Mouse (Mus musculus): ENCODE results near the gene Mpi.

Gene Mpi

GRCm38 (mm10) chr9:57552139-57552887 lies at the start of gene Mpi:
Mpi (minus strand) TSS chr9:57552763.
- peak; percentile 87 for DNase-seq

GRCm38 (mm10) chr9:57602098-57602497 lies 49.5 kb upstream of the Mpi start:
- no peak for DNase-seq

- DNase-seq = peak; percentile 76
Observed at GRCm38 (mm10) chr9:57601353-57601706, 48.8 kb upstream of the Mpi start.

- DNase-seq = no peak
Observed at GRCm38 (mm10) chr9:57600620-57601352, 48.2 kb upstream of the Mpi start.

- no peak for DNase-seq
Observed at GRCm38 (mm10) chr9:57598851-57599563, 46.4 kb upstream of the Mpi start.

GRCm38 (mm10) chr9:57597929-57598382 lies 45.4 kb upstream of the Mpi start:
- no peak for DNase-seq

GRCm38 (mm10) chr9:57597265-57597664 lies 44.7 kb upstream of the Mpi start:
- DNase-seq = no peak

GRCm38 (mm10) chr9:57594174-57594509 lies 41.6 kb upstream of the Mpi start:
- DNase-seq = no peak

GRCm38 (mm10) chr9:57593454-57594173 lies 41.1 kb upstream of the Mpi start:
- DNase-seq = no peak

GRCm38 (mm10) chr9:57590726-57591125 lies 38.2 kb upstream of the Mpi start:
- DNase-seq = no peak

GRCm38 (mm10) chr9:57589224-57590126 lies 36.9 kb upstream of the Mpi start, which contains the start of gene Ulk3:
Ulk3 (plus strand) TSS chr9:57589452.
- peak; percentile 83 for DNase-seq

GRCm38 (mm10) chr9:57584991-57585390 lies 32.4 kb upstream of the Mpi start:
- DNase-seq = no peak

- no peak for DNase-seq
Observed at GRCm38 (mm10) chr9:57577144-57577849, 24.7 kb upstream of the Mpi start.

- no peak for DNase-seq
Observed at GRCm38 (mm10) chr9:57575577-57575976, 23.0 kb upstream of the Mpi start.

- no peak for DNase-seq
Observed at GRCm38 (mm10) chr9:57574397-57574796, 21.8 kb upstream of the Mpi start.

GRCm38 (mm10) chr9:57568500-57568899 lies 15.9 kb upstream of the Mpi start:
- no peak for DNase-seq

GRCm38 (mm10) chr9:57566846-57567245 lies 14.3 kb upstream of the Mpi start:
- no peak for DNase-seq

- DNase-seq = peak; percentile 69
Observed at GRCm38 (mm10) chr9:57565741-57566221, 13.2 kb upstream of the Mpi start.

GRCm38 (mm10) chr9:57564609-57565008 lies 12.0 kb upstream of the Mpi start:
- no peak for DNase-seq

GRCm38 (mm10) chr9:57562896-57563372 lies 10.4 kb upstream of the Mpi start:
- peak; percentile 51 for DNase-seq

- DNase-seq = no peak
Observed at GRCm38 (mm10) chr9:57561711-57562099, 9.1 kb upstream of the Mpi start.

Measured in right cerebral cortex, adult 18-20 months (tissue).